30 mouse cellular contexts compared by ENCODE assay signal in genomic region chr11:88211824-88212582, GRCm38 (mm10). TPM values are rescaled to one million over a fixed set of nuclear protein-coding genes. Genes with fewer than 3 reads are reported as not detected.
DNase-seq lines count a peak whose midpoint lies in the region; ATAC-seq and TF ChIP-seq lines count a peak whose summit lies in the region.
"Had no signal": no experiment of that assay in that cellular context is flagged by ENCODE, and none has a peak within 500 bp of the region (broad histone marks: within the 10 kb centered on the region; RNA-seq: fewer than 3 reads in every experiment).

No protein-coding gene starts in this region.

- no peak overlapping the region for H3K4me2 ChIP-seq in heart, embryonic 12.5 days
- no peak overlapping the region for H3K4me2 ChIP-seq in intestine, postnatal 0 days (replicated peaks; ENCODE audit: low read depth)
- no peak overlapping the region for H3K4me2 ChIP-seq in intestine, embryonic 15.5 days (replicated peaks)
- no peak overlapping the region for H3K4me2 ChIP-seq in lung, postnatal 0 days (replicated peaks; ENCODE audit: low read depth, low read length)
- H3K4me2 ChIP-seq: kidney, embryonic 15.5 days; limb, embryonic 13.5 days; liver, embryonic 13.5 days; neural tube, embryonic 15.5 days; stomach, embryonic 15.5 days had no signal

- peaks cover 28% of the 10 kb centered on the region for H3K4me1 ChIP-seq in heart, embryonic 12.5 days (replicated peaks)
- no peaks in the 10 kb centered on the region for H3K4me1 ChIP-seq in intestine, postnatal 0 days (replicated peaks; ENCODE audit: control insufficient read depth, insufficient read depth, low read length)
- H3K4me1 ChIP-seq in intestine, embryonic 15.5 days (replicated peaks), result no peaks in the 10 kb centered on the region
- H3K4me1 ChIP-seq in lung, postnatal 0 days (ENCODE audit: insufficient read depth, low read depth, low read length), result peaks cover 5% of the 10 kb centered on the region; the same call in 1 of the 2 replicates

- no peak for DNase-seq in heart, postnatal 14 days
- DNase-seq in lung, postnatal 0 days (ENCODE audit: low spot score), result no peak
- DNase-seq in lung, adult 18-20 months, result no peak
- DNase-seq in right cerebral cortex, adult 18-20 months, result no peak
- DNase-seq: adrenal gland, postnatal 10 days; cerebellum, adult 8-10 months; cerebellum, postnatal 36 days; gastrocnemius, postnatal 25 days; heart, adult 2 months; heart, postnatal 36 days; kidney, adult 11 months; kidney, postnatal 36 days; liver, embryonic 13.5 days; midbrain, embryonic 14.5 days; retina, postnatal 1 day; right cerebral cortex, postnatal 25 days; thymus, postnatal 14 days had no signal

- peaks cover 45% of the 10 kb centered on the region for H3K36me3 ChIP-seq in heart, embryonic 12.5 days
- H3K36me3 ChIP-seq in intestine, postnatal 0 days (ENCODE audit: control insufficient read depth, insufficient read depth), result peaks cover 25% of the 10 kb centered on the region
- peaks cover 11% of the 10 kb centered on the region for H3K36me3 ChIP-seq in intestine, embryonic 15.5 days
- peaks cover 21% of the 10 kb centered on the region; the same call in 1 of the 2 replicates for H3K36me3 ChIP-seq in lung, postnatal 0 days (ENCODE audit: insufficient read depth, low read length)

- peak; percentile 18; the same call in 1 of the 2 replicates for TF ChIP-seq CTCF in intestine, postnatal 0 days (IDR thresholded peaks at IDR 0.05; ENCODE audit: low read depth)
- TF ChIP-seq CTCF in lung, postnatal 0 days (IDR thresholded peaks at IDR 0.05), result peak; percentile 25

- H3K27ac ChIP-seq in heart, embryonic 12.5 days (ENCODE audit: poor library complexity, severe bottlenecking), result no peak overlapping the region
- H3K27ac ChIP-seq in intestine, postnatal 0 days (ENCODE audit: low read depth, low read length), result no peak overlapping the region
- no peak overlapping the region for H3K27ac ChIP-seq in intestine, embryonic 15.5 days
- H3K27ac ChIP-seq in lung, postnatal 0 days (ENCODE audit: low read length), result no peak overlapping the region
- H3K27ac ChIP-seq: heart, adult 2 months; kidney, embryonic 15.5 days; layer of hippocampus, adult 2 months; left cerebral cortex, adult 2 months; limb, embryonic 13.5 days; liver, embryonic 13.5 days; macrophage; neural tube, embryonic 15.5 days; stomach, embryonic 15.5 days had no signal

- no peak for TF ChIP-seq EP300 in lung, postnatal 0 days (IDR thresholded peaks at IDR 0.05)

- no peaks in the 10 kb centered on the region for H3K9me3 ChIP-seq in heart, embryonic 12.5 days (replicated peaks)
- no peaks in the 10 kb centered on the region for H3K9me3 ChIP-seq in intestine, postnatal 0 days (ENCODE audit: control insufficient read depth)
- no peaks in the 10 kb centered on the region for H3K9me3 ChIP-seq in intestine, embryonic 15.5 days
- no peaks in the 10 kb centered on the region for H3K9me3 ChIP-seq in lung, postnatal 0 days (ENCODE audit: low read length)
- H3K9me3 ChIP-seq: kidney, embryonic 15.5 days; limb, embryonic 13.5 days; liver, embryonic 13.5 days; neural tube, embryonic 15.5 days; stomach, embryonic 15.5 days had no signal

- no peaks in the 10 kb centered on the region for H3K27me3 ChIP-seq in heart, embryonic 12.5 days (replicated peaks)
- no peaks in the 10 kb centered on the region for H3K27me3 ChIP-seq in intestine, postnatal 0 days (replicated peaks; ENCODE audit: control insufficient read depth, insufficient read depth, low read length)
- no peaks in the 10 kb centered on the region for H3K27me3 ChIP-seq in intestine, embryonic 15.5 days (replicated peaks)
- H3K27me3 ChIP-seq in lung, postnatal 0 days (replicated peaks; ENCODE audit: insufficient read depth, low read length), result no peaks in the 10 kb centered on the region
- H3K27me3 ChIP-seq: kidney, embryonic 15.5 days; limb, embryonic 13.5 days; neural tube, embryonic 15.5 days; stomach, embryonic 15.5 days had no signal

- no peak overlapping the region for H3K9ac ChIP-seq in heart, embryonic 12.5 days
- H3K9ac ChIP-seq in intestine, postnatal 0 days (ENCODE audit: low read depth, low read length), result no peak overlapping the region
- no peak overlapping the region for H3K9ac ChIP-seq in intestine, embryonic 15.5 days
- no peak overlapping the region for H3K9ac ChIP-seq in lung, postnatal 0 days (replicated peaks; ENCODE audit: low read depth)
- H3K9ac ChIP-seq: kidney, embryonic 15.5 days; limb, embryonic 13.5 days; liver, embryonic 13.5 days; neural tube, embryonic 15.5 days; stomach, embryonic 15.5 days had no signal

- intact Hi-C loops in heart, postnatal 14 days (cut with DNase I), result no loop called here

- 80% methylated on average over 5 of the region's 5 CpGs for WGBS in heart, embryonic 12.5 days
- 84% methylated on average over 5 of the region's 5 CpGs for WGBS in intestine, postnatal 0 days
- 80% methylated on average over 5 of the region's 5 CpGs for WGBS in intestine, embryonic 15.5 days
- WGBS in lung, postnatal 0 days, result 83% methylated on average over 5 of the region's 5 CpGs

- ATAC-seq in heart, embryonic 12.5 days (ENCODE audit: insufficient number of reproducible peaks, low FRiP score), result peak; percentile 3; the same call in 1 of the 2 replicates
- ATAC-seq in intestine, postnatal 0 days, result no peak; the same call in 1 of the 2 replicates
- no peak; the same call in 1 of the 2 replicates for ATAC-seq in intestine, embryonic 15.5 days
- no peak for ATAC-seq in lung, postnatal 0 days
- ATAC-seq: activated CD4-positive, CD25-positive, alpha-beta regulatory T cell, adult 4 months; CD4-positive, CD25-positive, alpha-beta regulatory T cell, adult 4 months; forebrain, embryonic 14.5 days had no signal

- H3K4me3 ChIP-seq in heart, embryonic 12.5 days, result no peak overlapping the region
- H3K4me3 ChIP-seq in intestine, postnatal 0 days (ENCODE audit: low read depth, low read length), result no peak overlapping the region
- H3K4me3 ChIP-seq in intestine, embryonic 15.5 days (replicated peaks), result no peak overlapping the region
- H3K4me3 ChIP-seq in lung, postnatal 0 days (ENCODE audit: low read depth, low read length), result no peak overlapping the region
- H3K4me3 ChIP-seq: heart, adult 2 months; kidney, embryonic 15.5 days; layer of hippocampus, adult 2 months; left cerebral cortex, adult 2 months; limb, embryonic 13.5 days; liver, embryonic 13.5 days; neural tube, embryonic 15.5 days; stomach, embryonic 15.5 days had no signal

RNA-seq across cellular contexts. Expression of gene Mrps23, which starts 7.8 kb away (rescaled TPM):
- 79.2 and 81.4 TPM in 2 replicates for polyA plus RNA-seq in heart, embryonic 12.5 days (2016; fragmentation: Nextera tagmentation; extraction: Ambion mirVana)
- total RNA-seq in heart, postnatal 14 days (2021), result 100 to 1,000 TPM; 226 to 277 TPM
- polyA plus RNA-seq in intestine, postnatal 0 days (2015; fragmentation: Nextera tagmentation; extraction: Ambion mirVana), result 54.1 and 59.1 TPM in 2 replicates
- 59.6 and 62.3 TPM in 2 replicates for polyA plus RNA-seq in intestine, embryonic 15.5 days (2015; fragmentation: Nextera tagmentation; extraction: Ambion mirVana)
- 46.5 TPM in 2 replicates for polyA plus RNA-seq in lung, postnatal 0 days (2015; fragmentation: Nextera tagmentation; extraction: Ambion mirVana)
